Mouse (Mus musculus) cerebellum, adult (tissue): ENCODE measurements around the gene Olfr119.
"Not testable (repeated sequence)": the region's sequence is repeated elsewhere in the genome, so short reads cannot be mapped to it uniquely, and the experiment has no call there.

Experiments used
- ATAC-seq: cut with Nextera tagmentation; 2 replicates; pipeline ENCODE4 v1.9.2; 2017; ENCODE audit warnings: mild to moderate bottlenecking, moderate library complexity, mixed read lengths; ENCODE audit not compliant: insufficient number of reproducible peaks, low FRiP score, low TSS enrichment

Gene Olfr119

DNA sequence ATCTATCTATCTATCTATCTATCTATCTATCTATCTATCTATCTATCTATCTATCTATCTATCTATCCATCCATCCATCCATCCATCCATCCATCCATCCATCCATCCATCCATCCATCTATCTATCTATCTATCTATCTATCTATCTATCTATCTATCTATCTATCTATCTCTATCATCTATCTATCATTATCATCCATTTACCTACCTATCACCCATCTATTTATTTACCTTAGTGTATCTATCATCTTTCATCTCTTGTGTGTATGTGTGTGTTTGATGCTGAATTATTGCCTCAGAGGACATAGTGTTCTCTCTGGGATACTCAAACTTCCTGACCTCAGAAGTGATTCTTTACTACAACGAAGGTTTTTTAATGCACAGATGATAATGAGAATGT lies at the start of gene Olfr119:
Olfr119 (plus strand) TSS at position 301 of the 400 bp plus-strand sequence.
- not testable (repeated sequence) for ATAC-seq

DNA sequence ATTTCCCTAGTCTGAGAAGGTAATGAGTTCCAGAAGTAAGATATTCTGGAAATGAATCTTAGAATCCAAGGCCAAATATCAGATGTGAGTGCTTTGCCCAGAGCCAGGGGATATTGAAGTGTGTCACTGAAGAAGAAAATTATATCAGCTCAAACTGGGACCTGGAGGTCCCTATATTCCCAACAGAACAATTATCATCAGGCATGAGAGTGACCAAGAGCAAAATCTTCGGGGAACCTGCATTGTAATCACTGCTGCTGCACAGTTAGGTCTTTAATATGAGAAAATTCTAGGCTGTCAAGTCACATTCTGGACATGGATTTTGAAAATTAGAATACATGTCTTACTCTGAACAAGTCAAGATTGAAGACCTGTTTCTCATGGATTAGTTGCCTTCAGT lies 32.7 kb upstream of the Olfr119 start, which contains the start of gene Olfr117:
Olfr117 (minus strand) TSS at position 101 of the 400 bp plus-strand sequence.
- ATAC-seq = no peak

DNA sequence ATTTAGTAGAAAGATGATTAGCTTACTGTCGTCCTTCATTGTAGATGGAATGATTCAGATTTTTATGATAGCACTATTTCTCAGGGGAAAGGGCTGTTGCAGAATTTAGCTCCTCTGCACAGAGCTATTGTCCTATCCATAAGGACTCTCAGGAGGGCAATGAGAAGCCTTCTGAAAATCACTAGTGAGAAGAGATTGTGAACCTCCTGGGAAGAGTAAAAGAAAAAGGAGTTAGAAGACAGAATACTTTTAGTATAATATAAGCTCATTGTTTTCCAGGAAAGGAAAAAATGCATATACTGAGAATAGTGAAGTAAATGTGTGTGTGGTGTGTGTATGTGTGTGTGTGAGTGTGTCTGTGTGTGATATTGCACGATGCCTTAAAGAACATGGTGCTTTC lies 29.7 kb upstream of the Olfr119 start, which contains the start of gene Olfr118:
Olfr118 (plus strand) TSS at position 301 of the 400 bp plus-strand sequence.
- no peak for ATAC-seq

DNA sequence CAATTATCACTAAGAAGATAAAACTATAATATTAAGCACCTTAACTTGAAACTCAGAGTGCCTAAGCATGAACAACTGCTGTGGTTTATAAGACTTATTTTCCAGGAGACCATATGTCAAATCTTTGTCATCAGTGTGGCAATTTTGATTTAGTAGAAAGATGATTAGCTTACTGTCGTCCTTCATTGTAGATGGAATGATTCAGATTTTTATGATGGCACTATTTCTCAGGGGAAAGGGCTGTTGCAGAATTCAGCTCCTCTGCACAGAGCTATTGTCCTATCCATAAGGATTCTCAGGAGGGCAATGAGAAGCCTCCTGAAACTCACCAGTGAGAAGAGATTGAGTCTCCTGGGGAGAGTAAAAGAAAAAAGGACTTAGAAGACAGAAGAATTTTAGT lies 25.1 kb downstream of the Olfr119 start, which contains the start of gene Olfr120:
Olfr120 (plus strand) TSS at position 301 of the 400 bp plus-strand sequence.
- no peak for ATAC-seq

DNA sequence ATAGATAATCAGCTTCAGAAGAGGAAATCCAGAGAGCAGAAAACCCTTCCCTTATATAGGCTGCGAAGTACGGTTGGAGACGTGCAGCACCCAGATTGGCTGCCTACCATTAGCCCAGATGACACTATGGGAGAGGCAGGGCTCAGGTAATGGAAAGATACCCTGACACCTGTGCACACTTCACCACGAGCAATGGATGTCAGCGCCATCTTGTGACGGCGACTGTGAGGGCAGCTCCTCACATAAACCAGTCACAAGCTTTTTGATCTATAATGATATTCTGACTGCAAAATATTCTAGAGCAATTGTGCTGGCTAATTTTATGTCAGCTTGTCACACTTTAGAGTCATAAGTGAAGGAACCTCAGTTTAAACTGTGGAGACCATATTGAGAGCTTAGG lies 41.7 kb downstream of the Olfr119 start:
- ATAC-seq = no peak
